Mouse (Mus musculus) testis, adult 2 months (tissue): ENCODE measurements around the gene Gm17657. TPM values are rescaled to one million over a fixed set of nuclear protein-coding genes. Genes with fewer than 3 reads are reported as not detected.
A peak's percentile ranks its signal among the peaks of the same experiment; 100 is the strongest.

Source experiments
- H3K27ac ChIP-seq: fragments of 200-500 bp; 2 replicates; pipeline ENCODE4 v1.5.1; 2012; ENCODE audit warnings: low read depth, low read length; ENCODE audit not compliant: control insufficient read depth, insufficient read depth
- H3K27me3 ChIP-seq: fragments of 200-500 bp; 2 replicates; pipeline ENCODE4 v1.6.1; 2012; ENCODE audit warnings: mild to moderate bottlenecking, low read length, moderate library complexity; ENCODE audit not compliant: control insufficient read depth, insufficient read depth
- H3K36me3 ChIP-seq: fragments of 200-500 bp; 2 replicates; pipeline ENCODE4 v1.6.1; 2012; ENCODE audit warnings: mild to moderate bottlenecking, low read length; ENCODE audit not compliant: control insufficient read depth, insufficient read depth
- H3K4me1 ChIP-seq: fragments of 200-500 bp; 2 replicates; pipeline ENCODE4 v1.6.1; 2012; ENCODE audit warnings: low read length; ENCODE audit not compliant: control insufficient read depth, insufficient read depth
- H3K4me3 ChIP-seq: fragments of 200-500 bp; 2 replicates; pipeline ENCODE4 v1.5.1; 2012; ENCODE audit warnings: low read depth, mild to moderate bottlenecking, low read length, moderate library complexity, mixed read lengths; ENCODE audit not compliant: control insufficient read depth
- CTCF ChIP-seq: fragments of 200-500 bp; IDR thresholded peaks from 2 replicates; pipeline ENCODE4 v1.5.1; 2012; ENCODE audit warnings: low read depth, mild to moderate bottlenecking, inconsistent platforms, low read length, moderate library complexity; ENCODE audit not compliant: control insufficient read depth, insufficient read depth, insufficient replicate concordance
- POLR2A ChIP-seq: fragments of 200-500 bp; IDR thresholded peaks from 2 replicates; pipeline ENCODE4 v1.6.1; 2012; ENCODE audit warnings: low read depth, mild to moderate bottlenecking, inconsistent platforms, low read length, moderate library complexity; ENCODE audit not compliant: control insufficient read depth
- polyA plus RNA-seq: library from polyadenylated mRNA; depleted of rRNA; stranded (reverse); fragments of >200 nt; gene quantifications from 2 replicates; pipeline ENCODE4 v1.2.3, GENCODE M21; 2012

The Gm17657 gene
- polyA plus RNA-seq, 1 experiment: 21.1 TPM

- Histone ChIP-seq H3K4me3 (no peak overlapping the region), H3K36me3 (no peaks in the 10 kb centered on the region), H3K27ac (no peak overlapping the region), H3K4me1 (peaks cover 7% of the 10 kb centered on the region), H3K27me3 (no peaks in the 10 kb centered on the region)
- TF ChIP-seq CTCF: peak; percentile 31; the same call in 1 of the 2 replicates
- no peak for TF ChIP-seq POLR2A
Observed at GRCm38 (mm10) chr17:29514435-29514834, 35.0 kb downstream of the Gm17657 start.

- Histone ChIP-seq H3K36me3 (no peaks in the 10 kb centered on the region), H3K4me1 (peaks cover 4% of the 10 kb centered on the region), H3K4me3 (no peak overlapping the region), H3K27me3 (no peaks in the 10 kb centered on the region), H3K27ac (no peak overlapping the region)
- TF ChIP-seq POLR2A (no peak), CTCF (peak; percentile 50; the same call in 1 of the 2 replicates)
Observed at GRCm38 (mm10) chr17:29513044-29513730, 36.3 kb downstream of the Gm17657 start.

GRCm38 (mm10) chr17:29510691-29511090 lies 38.7 kb downstream of the Gm17657 start:
- Histone ChIP-seq H3K4me1 (peaks cover 4% of the 10 kb centered on the region), H3K36me3 (no peaks in the 10 kb centered on the region), H3K27ac (no peak overlapping the region), H3K4me3 (no peak overlapping the region), H3K27me3 (no peaks in the 10 kb centered on the region)
- TF ChIP-seq POLR2A: no peak
- no peak for TF ChIP-seq CTCF

GRCm38 (mm10) chr17:29508927-29509608 lies 40.4 kb downstream of the Gm17657 start:
- Histone ChIP-seq H3K4me3 (no peak overlapping the region), H3K27me3 (no peaks in the 10 kb centered on the region), H3K36me3 (no peaks in the 10 kb centered on the region), H3K4me1 (peaks cover under 1% of the 10 kb centered on the region), H3K27ac (no peak overlapping the region)
- TF ChIP-seq POLR2A: no peak
- TF ChIP-seq CTCF: no peak

- H3K4me3 ChIP-seq: no peak overlapping the region
- peaks cover 3% of the 10 kb centered on the region; the same call in 1 of the 2 replicates for H3K4me1 ChIP-seq
- H3K27me3 ChIP-seq: no peaks in the 10 kb centered on the region
- TF ChIP-seq CTCF (no peak), POLR2A (no peak)
- no peak overlapping the region for H3K27ac ChIP-seq
- no peaks in the 10 kb centered on the region for H3K36me3 ChIP-seq
Observed at GRCm38 (mm10) chr17:29503700-29504099, 45.7 kb downstream of the Gm17657 start.

GRCm38 (mm10) chr17:29502669-29503665 lies 46.5 kb downstream of the Gm17657 start:
- peaks cover 3% of the 10 kb centered on the region; the same call in 1 of the 2 replicates for H3K4me1 ChIP-seq
- H3K36me3 ChIP-seq: no peaks in the 10 kb centered on the region
- H3K27me3 ChIP-seq: no peaks in the 10 kb centered on the region
- H3K4me3 ChIP-seq: peak overlapping the region; percentile 2; the same call in 1 of the 2 replicates
- H3K27ac ChIP-seq: no peak overlapping the region
- TF ChIP-seq POLR2A: no peak
- TF ChIP-seq CTCF: no peak
